Mouse (Mus musculus) heart, embryonic 12.5 days (tissue): ENCODE measurements around the gene Wnt8b. TPM values are rescaled to one million over a fixed set of nuclear protein-coding genes. Genes with fewer than 3 reads are reported as not detected.
A peak's percentile ranks its signal among the peaks of the same experiment; 100 is the strongest.

Source experiments
- ATAC-seq: fragments of 200-750 bp; cut with Nextera tagmentation; 2 replicates; pipeline ENCODE4 v1.8.0; 2017; ENCODE audit warnings: moderate TSS enrichment, moderate library complexity; ENCODE audit not compliant: insufficient number of reproducible peaks, low FRiP score
- H3K27ac ChIP-seq: fragments of 300-500 bp; sonication (generic); 2 replicates; pipeline ENCODE4 v1.5.1; 2016; ENCODE audit warnings: mild to moderate bottlenecking, moderate library complexity; ENCODE audit not compliant: poor library complexity, severe bottlenecking
- H3K27me3 ChIP-seq: fragments of 300-500 bp; sonication (generic); replicated peaks from 2 replicates; pipeline ENCODE4 v1.6.1; 2016; ENCODE audit warnings: mild to moderate bottlenecking, moderate library complexity
- H3K36me3 ChIP-seq: fragments of 300-500 bp; sonication (generic); 2 replicates; pipeline ENCODE4 v1.6.1; 2016; ENCODE audit warnings: mild to moderate bottlenecking, moderate library complexity
- H3K4me1 ChIP-seq: fragments of 300-500 bp; sonication (generic); replicated peaks from 2 replicates; pipeline ENCODE4 v1.6.1; 2016; ENCODE audit warnings: mild to moderate bottlenecking
- H3K4me2 ChIP-seq: fragments of 300-500 bp; sonication (generic); 2 replicates; pipeline ENCODE4 v1.6.1; 2016; ENCODE audit warnings: mild to moderate bottlenecking, moderate library complexity
- H3K4me3 ChIP-seq: fragments of 300-500 bp; sonication (generic); 2 replicates; pipeline ENCODE4 v1.5.1; 2016; ENCODE audit warnings: mild to moderate bottlenecking
- H3K9ac ChIP-seq: fragments of 300-500 bp; sonication (generic); 2 replicates; pipeline ENCODE4 v1.6.1; 2016; ENCODE audit warnings: mild to moderate bottlenecking, moderate library complexity
- H3K9me3 ChIP-seq: fragments of 300-500 bp; sonication (generic); replicated peaks from 2 replicates; pipeline ENCODE4 v1.6.1; 2016; ENCODE audit warnings: mild to moderate bottlenecking, moderate library complexity
- WGBS: fragments of 180-500 bp; shearing (Covaris S2); methylation state at CpG from one replicate; pipeline ENCODE4 v1.1.7; 2016; 5-methylcytosine and 5-hydroxymethylcytosine counted together
- polyA plus RNA-seq: library from polyadenylated mRNA; unstranded; fragments of >200 nt; fragmentation: Nextera tagmentation; extraction: Ambion mirVana; gene quantifications from 2 replicates; pipeline ENCODE4 v1.2.1, GENCODE M21; 2016

Wnt8b gene
- polyA plus RNA-seq, 1 experiment from 2014 or later, result not detected

DNA sequence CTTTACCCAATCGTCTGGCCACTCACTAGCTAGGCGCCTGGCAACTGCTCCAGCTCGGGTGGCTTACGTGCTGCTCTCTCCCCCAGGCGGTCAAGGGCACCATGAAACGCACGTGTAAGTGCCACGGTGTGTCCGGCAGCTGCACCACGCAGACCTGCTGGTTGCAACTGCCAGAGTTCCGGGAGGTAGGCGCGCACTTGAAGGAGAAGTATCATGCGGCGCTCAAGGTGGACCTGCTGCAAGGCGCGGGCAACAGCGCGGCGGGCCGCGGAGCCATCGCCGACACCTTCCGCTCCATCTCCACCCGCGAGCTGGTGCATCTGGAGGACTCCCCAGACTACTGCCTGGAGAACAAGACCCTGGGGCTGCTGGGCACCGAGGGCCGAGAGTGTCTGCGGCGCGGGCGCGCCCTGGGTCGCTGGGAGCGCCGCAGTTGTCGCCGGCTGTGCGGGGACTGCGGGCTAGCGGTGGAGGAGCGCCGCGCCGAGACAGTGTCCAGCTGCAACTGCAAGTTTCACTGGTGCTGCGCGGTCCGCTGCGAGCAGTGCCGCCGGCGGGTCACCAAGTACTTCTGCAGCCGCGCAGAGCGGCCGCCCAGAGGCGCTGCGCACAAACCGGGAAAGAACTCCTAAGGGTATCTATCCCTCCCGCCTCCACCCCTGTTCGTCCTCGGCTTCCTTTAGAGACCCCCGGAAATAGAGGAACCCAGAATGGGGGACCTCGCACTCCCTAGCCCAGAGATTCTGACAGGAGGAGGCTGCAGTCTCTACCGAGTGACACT lies 18.4 kb downstream of the Wnt8b start:
- Histone ChIP-seq H3K27ac (no peak overlapping the region), H3K4me3 (peak overlapping the region; percentile 50), H3K9ac (peak overlapping the region; percentile 49; the same call in 1 of the 2 replicates), H3K36me3 (no peaks in the 10 kb centered on the region), H3K9me3 (no peaks in the 10 kb centered on the region), H3K4me2 (peak overlapping the region; percentile 90), H3K27me3 (peaks cover 90% of the 10 kb centered on the region), H3K4me1 (peaks cover 32% of the 10 kb centered on the region)
- 0 out of 2 replicates have a peak, but pooled peaks have one; percentile 31 for ATAC-seq
- under 1% methylated on average over 66 of the region's 66 CpGs for WGBS

DNA sequence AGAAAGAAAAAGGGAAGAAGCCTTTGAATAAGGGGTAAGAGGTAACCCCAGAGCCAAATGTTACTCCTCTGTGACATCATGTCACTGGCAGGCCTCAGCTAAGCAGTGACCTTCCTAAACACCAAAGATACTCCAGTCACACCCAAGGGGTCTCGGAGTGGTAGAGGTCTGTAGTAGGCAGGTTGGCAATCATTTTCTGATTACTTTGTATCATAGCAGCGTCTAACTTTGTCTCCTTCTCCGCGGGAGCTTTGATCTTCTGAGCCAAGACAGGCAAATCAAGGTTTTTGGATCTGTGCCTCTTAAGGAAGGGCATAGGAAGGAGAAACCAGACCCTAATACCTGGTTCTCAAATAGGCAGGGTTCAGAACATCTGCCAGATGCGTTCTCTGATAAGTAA lies 19.3 kb downstream of the Wnt8b start:
- no peaks in the 10 kb centered on the region for H3K9me3 ChIP-seq
- no peak overlapping the region for H3K9ac ChIP-seq
- H3K27me3 ChIP-seq, result peaks cover 95% of the 10 kb centered on the region
- WGBS, result 25% methylated on average over 5 of the region's 5 CpGs
- H3K27ac ChIP-seq, result no peak overlapping the region
- H3K36me3 ChIP-seq, result no peaks in the 10 kb centered on the region
- no peak for ATAC-seq
- no peak overlapping the region for H3K4me2 ChIP-seq
- peaks cover 32% of the 10 kb centered on the region for H3K4me1 ChIP-seq
- H3K4me3 ChIP-seq, result no peak overlapping the region

DNA sequence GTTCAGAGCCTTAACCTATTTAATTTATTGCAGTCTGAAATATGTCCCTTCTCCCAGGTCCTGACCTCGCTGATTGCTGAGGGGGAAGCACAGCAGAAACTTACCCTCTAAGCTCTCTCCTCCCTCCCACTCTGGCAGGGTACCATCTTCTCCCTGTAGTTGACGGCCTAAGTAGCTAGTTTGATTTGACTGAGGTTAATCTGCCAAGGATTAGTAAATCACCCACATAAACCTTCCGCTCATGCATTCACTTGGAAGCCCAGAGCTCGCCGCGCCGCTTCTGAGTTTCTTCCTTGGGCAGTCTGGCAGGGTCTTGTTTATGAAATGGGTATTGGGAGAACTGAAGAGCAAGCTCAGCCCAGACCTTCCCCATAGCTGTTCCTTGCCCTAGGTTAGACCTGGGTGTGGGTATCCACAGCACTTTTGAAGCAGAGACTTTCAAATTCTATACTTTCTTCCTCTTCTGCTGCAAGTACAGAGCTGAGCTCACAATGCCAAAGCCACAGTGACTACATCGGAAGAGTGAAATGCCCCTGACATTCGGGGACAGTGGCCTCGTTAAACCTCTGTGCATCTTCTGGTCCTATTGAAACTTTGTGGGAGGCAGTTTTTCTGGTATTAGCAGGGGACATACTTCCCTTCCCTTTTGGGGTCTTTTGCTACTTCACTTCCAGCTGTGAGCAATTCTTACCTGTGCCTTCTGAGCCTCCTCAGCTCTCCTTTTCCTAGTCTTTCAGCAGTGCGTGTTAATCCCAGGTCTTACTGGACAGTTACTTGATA lies 20.0 kb downstream of the Wnt8b start:
- peaks cover 32% of the 10 kb centered on the region for H3K4me1 ChIP-seq
- H3K4me3 ChIP-seq, result no peak overlapping the region
- H3K36me3 ChIP-seq, result no peaks in the 10 kb centered on the region
- H3K27ac ChIP-seq, result no peak overlapping the region
- no peak overlapping the region for H3K4me2 ChIP-seq
- ATAC-seq, result no peak
- WGBS, result 24% methylated on average over 11 of the region's 11 CpGs
- H3K9me3 ChIP-seq, result no peaks in the 10 kb centered on the region
- peaks cover 99% of the 10 kb centered on the region for H3K27me3 ChIP-seq
- H3K9ac ChIP-seq, result no peak overlapping the region

DNA sequence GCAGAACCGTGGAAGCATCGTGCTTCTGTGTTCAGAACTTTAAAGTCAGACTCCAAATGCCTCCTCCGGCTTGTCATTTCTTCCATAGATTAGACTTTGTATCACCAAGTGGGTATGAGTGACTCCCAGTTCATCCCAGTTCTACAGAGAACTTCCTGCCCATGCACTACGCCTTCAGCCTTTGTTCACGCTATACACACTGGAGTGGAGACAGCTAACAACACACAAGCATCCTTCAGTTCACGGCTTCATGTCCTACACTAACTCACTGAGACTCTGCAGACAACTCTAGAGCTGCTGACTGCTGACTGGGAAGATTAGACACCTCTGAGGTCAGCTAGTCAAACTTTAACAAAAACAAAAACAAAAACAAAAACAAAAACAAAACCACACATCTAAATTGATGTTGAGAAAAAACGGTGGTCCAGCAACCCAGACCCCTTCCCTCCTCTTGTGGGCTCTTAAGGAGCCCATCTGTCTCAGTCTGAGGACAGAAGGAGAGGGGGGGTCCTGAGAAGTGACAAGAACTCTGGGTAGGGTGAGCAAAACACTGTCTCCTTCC lies 20.7 kb downstream of the Wnt8b start:
- H3K9me3 ChIP-seq, result no peaks in the 10 kb centered on the region

DNA sequence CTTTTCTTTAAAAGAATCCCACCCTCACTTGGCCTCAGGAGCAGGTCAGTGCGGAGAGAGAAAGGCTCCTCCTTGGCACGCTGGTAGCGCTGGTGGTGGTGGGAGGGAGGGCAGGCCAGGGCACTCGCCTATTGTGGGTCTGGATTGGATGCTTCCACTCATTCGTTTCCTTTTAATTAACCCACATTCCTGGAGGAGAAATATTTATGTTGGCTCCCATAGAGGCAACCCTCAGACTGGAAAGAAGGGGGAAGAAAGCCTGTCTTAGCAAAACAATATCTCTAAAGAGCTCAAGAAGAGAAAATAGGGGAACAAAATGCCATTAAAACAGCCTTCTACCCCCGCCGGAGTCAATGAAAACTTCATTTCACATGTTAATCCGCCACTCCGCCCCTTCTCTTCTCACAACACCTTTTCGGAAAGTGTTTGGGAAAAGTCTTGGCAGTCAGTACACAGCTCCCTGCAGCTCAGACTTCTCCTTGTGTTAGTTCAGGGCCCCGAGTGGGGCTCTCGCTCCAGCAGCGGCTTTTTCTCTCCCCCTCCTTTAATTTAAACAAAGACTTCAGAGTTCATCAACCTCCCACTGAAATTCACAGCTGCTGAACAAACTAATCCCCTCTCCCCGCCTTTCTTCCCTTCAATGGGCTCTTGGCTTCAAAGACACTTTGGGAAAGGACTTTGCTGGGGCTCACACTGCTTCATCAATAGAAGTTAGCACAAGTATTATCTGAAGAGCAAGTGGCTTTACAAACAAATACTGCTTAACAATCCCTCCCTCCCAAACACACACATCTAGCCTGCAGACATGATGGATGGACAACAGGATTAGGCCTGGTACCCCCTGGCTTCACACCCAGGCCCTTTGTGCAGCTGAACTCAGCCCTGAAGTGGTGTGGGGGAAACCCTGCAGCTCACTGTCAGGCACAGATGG lies 21.5 kb downstream of the Wnt8b start:
- Histone ChIP-seq H3K4me1 (peaks cover 32% of the 10 kb centered on the region), H3K27me3 (peaks cover 92% of the 10 kb centered on the region), H3K4me2 (no peak overlapping the region), H3K4me3 (no peak overlapping the region), H3K27ac (no peak overlapping the region), H3K9me3 (no peaks in the 10 kb centered on the region), H3K36me3 (no peaks in the 10 kb centered on the region), H3K9ac (no peak overlapping the region)
- ATAC-seq, result no peak
- 24% methylated on average over 14 of the region's 14 CpGs for whole genome bisulfite sequencing

More for the DNA sequence above, 20.7 kb downstream of the Wnt8b start:
- H3K27me3 ChIP-seq, result peaks cover 99% of the 10 kb centered on the region
- 18% methylated on average over 7 of the region's 7 CpGs for WGBS
- H3K9ac ChIP-seq, result no peak overlapping the region
- H3K27ac ChIP-seq, result no peak overlapping the region
- no peak for ATAC-seq
- no peaks in the 10 kb centered on the region for H3K36me3 ChIP-seq
- H3K4me2 ChIP-seq, result no peak overlapping the region
- H3K4me3 ChIP-seq, result no peak overlapping the region
- peaks cover 32% of the 10 kb centered on the region for H3K4me1 ChIP-seq

DNA sequence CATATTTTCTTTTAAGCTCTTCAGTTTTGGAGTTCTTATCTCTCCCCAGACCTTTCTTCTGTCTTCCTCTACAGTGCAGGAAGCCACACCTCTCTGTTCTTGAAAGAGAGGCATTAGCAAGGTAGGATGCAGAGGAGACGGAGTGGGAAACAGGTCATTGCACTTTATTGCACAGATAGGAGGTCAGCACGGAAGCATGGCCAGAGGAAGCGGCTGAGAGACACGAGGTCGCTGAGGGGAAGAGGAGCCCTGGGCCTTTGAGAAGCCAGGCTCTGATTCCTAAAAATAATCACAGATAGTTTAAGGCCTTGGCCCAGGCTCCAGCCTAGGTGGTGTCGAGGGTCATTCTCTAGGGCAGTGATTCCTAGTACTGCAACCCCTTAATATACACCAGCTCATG lies 22.5 kb downstream of the Wnt8b start:
- Histone ChIP-seq H3K27ac (no peak overlapping the region), H3K4me2 (no peak overlapping the region), H3K9me3 (no peaks in the 10 kb centered on the region), H3K27me3 (peaks cover 83% of the 10 kb centered on the region), H3K4me3 (no peak overlapping the region), H3K4me1 (peaks cover 23% of the 10 kb centered on the region), H3K9ac (no peak overlapping the region), H3K36me3 (no peaks in the 10 kb centered on the region)
- WGBS, result 38% methylated on average over 6 of the region's 6 CpGs
- no peak for ATAC-seq

DNA sequence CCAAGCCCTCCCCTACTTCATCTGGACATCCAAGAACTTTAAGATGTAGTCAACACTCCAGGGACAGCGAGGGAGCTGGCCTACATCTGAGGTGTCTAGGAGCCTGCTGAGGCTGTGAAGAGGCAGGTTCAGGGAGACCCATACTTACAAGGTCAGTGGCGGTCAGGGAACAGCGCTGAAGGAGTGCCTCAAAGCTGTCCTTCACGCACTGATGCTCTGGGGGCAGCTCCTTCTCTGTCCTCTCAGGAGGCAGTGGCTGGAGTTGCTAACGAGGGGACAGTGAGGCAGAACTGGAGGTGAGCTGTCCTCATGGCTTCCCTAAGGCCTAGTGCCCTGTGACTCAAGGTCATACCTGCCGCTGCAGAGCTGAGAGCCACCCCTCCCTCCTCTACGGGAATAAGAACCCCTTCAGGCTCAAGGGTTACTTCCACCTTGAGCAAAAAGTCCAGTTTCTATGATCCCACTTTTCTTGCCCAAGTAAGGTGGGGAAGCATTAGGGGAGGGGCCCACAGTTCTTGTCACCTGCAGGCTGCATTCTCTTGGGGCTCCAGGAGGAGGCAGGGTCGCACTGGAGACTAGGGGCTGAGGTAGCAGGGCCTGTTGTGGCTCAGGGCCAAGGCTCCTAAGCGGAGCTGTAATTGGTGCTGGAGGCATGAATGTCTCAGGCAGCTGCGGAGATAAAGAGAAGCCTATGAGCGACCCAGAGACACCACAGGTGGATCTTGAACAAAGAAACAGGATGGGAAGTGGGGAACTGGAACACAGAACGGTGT lies 24.9 kb downstream of the Wnt8b start:
- H3K9ac ChIP-seq, result no peak overlapping the region
- H3K36me3 ChIP-seq, result no peaks in the 10 kb centered on the region
- H3K4me2 ChIP-seq, result no peak overlapping the region
- H3K9me3 ChIP-seq, result no peaks in the 10 kb centered on the region
- peaks cover 59% of the 10 kb centered on the region for H3K27me3 ChIP-seq
- no peak overlapping the region for H3K27ac ChIP-seq
- 0 out of 2 replicates have a peak, but pooled peaks have one; percentile 40 for ATAC-seq
- H3K4me1 ChIP-seq, result peaks cover 8% of the 10 kb centered on the region
- H3K4me3 ChIP-seq, result no peak overlapping the region
- 52% methylated on average over 12 of the region's 12 CpGs for WGBS

DNA sequence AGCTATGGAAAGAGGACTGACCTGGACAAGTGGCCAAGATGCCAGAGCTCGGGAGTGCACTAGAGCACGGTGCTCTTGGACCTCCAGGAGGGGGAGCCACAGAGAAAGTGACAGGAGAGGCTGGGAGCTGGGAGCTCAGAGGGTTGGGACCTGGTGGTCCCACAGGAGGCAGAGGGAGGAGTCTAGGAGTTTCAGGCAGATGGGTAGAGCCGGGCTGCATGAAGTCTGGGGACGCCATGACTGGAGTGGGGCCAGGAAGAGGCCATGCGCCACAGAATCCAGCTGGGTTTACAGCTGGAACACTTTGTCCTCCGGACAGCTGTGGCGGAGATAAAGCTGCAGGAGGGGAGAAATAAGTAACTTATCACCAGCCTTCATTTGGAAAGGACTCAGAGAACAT lies 25.9 kb downstream of the Wnt8b start:
- no peak overlapping the region for H3K9ac ChIP-seq
- no peak for ATAC-seq
- H3K9me3 ChIP-seq, result no peaks in the 10 kb centered on the region
- H3K4me2 ChIP-seq, result no peak overlapping the region
- 31% methylated on average over 7 of the region's 7 CpGs for WGBS
- peaks cover 53% of the 10 kb centered on the region for H3K27me3 ChIP-seq
- peaks cover 7% of the 10 kb centered on the region for H3K4me1 ChIP-seq
- no peak overlapping the region for H3K27ac ChIP-seq
- no peak overlapping the region for H3K4me3 ChIP-seq
- no peaks in the 10 kb centered on the region for H3K36me3 ChIP-seq

DNA sequence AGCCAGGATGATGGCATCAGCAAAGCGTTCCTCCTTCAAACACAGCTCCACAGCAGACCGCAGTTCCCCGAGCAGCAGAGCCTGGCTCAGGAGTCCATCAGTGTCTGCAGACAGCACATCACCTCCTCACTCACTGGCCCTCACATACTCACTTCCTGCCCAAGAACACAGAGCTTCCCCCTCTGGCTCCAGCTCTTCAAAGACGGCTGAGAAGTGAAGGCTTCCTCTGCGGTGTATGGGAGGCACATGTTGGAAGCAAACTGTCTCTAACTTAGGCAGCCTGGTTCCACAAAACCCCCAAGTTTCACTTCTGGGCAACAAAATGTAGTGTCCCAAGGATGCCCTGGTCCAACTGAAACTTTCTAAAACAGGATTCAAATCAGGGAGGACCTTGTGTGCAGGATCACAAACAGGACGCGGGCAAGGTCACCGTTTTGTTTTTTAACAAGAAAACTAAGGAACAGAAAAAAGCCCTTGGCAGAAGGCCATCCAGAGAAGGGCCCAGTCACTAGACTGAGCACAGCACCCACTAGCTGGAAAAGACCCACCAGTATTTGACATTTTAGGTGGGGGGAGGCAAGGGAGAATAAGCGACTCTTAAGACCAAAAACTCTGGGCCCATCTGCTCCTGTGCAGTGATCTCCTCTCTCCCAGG lies 32.4 kb downstream of the Wnt8b start:
- peaks cover 8% of the 10 kb centered on the region; the same call in 1 of the 2 replicates for H3K27me3 ChIP-seq
- H3K4me1 ChIP-seq, result no peaks in the 10 kb centered on the region
- no peak overlapping the region for H3K9ac ChIP-seq
- ATAC-seq, result no peak
- no peak overlapping the region for H3K4me3 ChIP-seq
- 73% methylated on average over 9 of the region's 9 CpGs for WGBS
- no peaks in the 10 kb centered on the region for H3K9me3 ChIP-seq
- no peak overlapping the region for H3K4me2 ChIP-seq
- no peaks in the 10 kb centered on the region for H3K36me3 ChIP-seq
- no peak overlapping the region for H3K27ac ChIP-seq

DNA sequence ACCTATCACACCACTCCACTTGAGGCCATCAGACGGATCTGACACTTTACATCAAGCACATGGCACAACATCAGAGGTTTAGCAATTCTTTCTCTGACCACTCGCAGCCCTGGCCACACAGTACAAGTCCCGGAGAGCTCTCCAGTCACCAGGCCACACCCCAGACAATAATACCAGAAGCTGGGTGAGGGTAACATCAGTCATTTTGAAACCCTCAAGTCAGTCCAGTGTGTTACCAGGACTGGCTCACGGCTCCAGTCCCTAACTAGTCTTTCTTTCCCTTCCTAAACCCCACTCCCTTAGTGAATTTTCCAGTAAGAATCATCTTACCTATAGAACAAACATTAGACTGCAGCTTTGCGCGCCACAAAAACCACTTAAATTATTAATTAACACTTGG lies 36.7 kb downstream of the Wnt8b start:
- Histone ChIP-seq H3K4me2 (no peak overlapping the region), H3K36me3 (no peaks in the 10 kb centered on the region), H3K4me1 (no peaks in the 10 kb centered on the region), H3K27me3 (peaks cover 18% of the 10 kb centered on the region), H3K9ac (no peak overlapping the region), H3K9me3 (no peaks in the 10 kb centered on the region), H3K4me3 (no peak overlapping the region), H3K27ac (no peak overlapping the region)
- ATAC-seq, result no peak
- 70% methylated on average over 6 of the region's 6 CpGs for WGBS
